Mouse (Mus musculus): ENCODE results near the gene Sept9. TPM values are rescaled to one million over a fixed set of nuclear protein-coding genes. Genes with fewer than 3 reads are reported as not detected.

Gene Sept9
- total RNA-seq, 2 experiments from 2014 or later = 115 to 146 TPM

GRCm38 (mm10) chr11:117291271-117292059 is 92.0 kb downstream of the Sept9 start:
- DNase-seq = no peak

GRCm38 (mm10) chr11:117292446-117292845 is 93.0 kb downstream of the Sept9 start:
- DNase-seq = no peak

DNA sequence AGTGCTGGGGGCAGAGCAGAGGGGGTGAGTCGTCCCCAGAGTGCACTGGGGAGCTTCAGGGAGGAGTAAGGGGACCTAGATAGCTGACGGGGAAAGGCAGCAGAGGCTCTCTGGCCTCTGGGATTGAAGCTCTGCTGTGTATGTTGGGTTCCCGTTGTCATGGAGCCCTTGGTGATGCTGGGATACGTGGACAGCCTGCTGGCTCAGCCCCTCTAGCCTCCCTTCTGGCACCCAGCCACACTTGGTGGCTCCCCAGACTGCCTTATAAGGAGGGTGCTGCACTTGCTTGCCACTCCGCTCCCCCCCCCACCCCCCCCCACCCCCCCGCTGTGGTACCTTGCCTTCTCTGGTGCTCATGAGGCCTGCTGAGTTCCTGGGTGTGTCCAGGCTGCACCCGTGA is 95.8 kb downstream of the Sept9 start:
- no peak for DNase-seq

GRCm38 (mm10) chr11:117296116-117296499 is 96.6 kb downstream of the Sept9 start:
- DNase-seq = no peak

GRCm38 (mm10) chr11:117296500-117297189 is 97.2 kb downstream of the Sept9 start:
- DNase-seq = no peak

- DNase-seq = no peak
Measured at GRCm38 (mm10) chr11:117297190-117297829, 97.8 kb downstream of the Sept9 start.

DNA sequence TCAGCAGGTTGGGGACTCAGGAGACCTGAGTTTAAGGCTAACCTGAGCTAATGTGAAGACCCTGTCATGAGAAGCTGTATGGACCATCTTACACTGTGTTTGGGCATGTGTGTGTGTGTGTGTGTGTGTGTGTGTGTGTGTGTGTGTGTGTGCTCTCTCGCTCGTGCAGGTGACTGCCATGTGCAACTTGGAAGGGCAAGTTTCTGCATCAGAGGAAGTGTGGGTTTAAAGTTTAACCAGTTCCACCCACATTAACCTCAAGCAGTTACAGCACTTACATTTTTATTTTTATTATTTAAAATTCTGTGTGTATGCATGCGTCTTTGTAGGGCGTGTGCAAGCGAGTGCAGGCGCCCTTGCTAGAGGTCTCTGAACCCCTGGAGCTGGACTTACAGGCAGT is 100.3 kb downstream of the Sept9 start:
- DNase-seq = no peak

GRCm38 (mm10) chr11:117300809-117301208 is 101.3 kb downstream of the Sept9 start:
- DNase-seq = no peak

- DNase-seq = no peak
Measured at GRCm38 (mm10) chr11:117301716-117302115, 102.3 kb downstream of the Sept9 start.

DNA sequence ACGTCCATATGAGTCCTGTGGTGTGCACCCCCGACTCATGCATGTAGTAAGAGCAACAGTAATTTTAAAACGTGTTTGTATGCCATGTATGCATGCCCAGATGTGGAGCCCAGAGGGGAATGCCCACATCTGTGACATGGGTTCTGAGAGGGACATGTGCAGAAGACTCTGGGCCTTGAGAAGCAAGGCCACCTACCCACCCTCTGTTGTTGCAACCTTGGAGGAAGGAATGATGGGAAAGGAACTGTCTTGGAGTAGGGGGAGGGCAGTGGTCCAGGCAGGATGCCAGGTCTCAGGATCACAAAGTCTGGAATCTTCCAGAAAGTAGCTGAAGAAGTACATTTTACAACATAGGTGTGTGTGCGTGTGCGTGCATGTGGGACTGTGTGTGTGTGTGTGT is 102.9 kb downstream of the Sept9 start:
- DNase-seq = peak; percentile 41

GRCm38 (mm10) chr11:117305509-117306188 is 106.2 kb downstream of the Sept9 start:
- no peak for DNase-seq

GRCm38 (mm10) chr11:117306311-117307088 is 107.0 kb downstream of the Sept9 start:
- DNase-seq = peak; percentile 40

DNA sequence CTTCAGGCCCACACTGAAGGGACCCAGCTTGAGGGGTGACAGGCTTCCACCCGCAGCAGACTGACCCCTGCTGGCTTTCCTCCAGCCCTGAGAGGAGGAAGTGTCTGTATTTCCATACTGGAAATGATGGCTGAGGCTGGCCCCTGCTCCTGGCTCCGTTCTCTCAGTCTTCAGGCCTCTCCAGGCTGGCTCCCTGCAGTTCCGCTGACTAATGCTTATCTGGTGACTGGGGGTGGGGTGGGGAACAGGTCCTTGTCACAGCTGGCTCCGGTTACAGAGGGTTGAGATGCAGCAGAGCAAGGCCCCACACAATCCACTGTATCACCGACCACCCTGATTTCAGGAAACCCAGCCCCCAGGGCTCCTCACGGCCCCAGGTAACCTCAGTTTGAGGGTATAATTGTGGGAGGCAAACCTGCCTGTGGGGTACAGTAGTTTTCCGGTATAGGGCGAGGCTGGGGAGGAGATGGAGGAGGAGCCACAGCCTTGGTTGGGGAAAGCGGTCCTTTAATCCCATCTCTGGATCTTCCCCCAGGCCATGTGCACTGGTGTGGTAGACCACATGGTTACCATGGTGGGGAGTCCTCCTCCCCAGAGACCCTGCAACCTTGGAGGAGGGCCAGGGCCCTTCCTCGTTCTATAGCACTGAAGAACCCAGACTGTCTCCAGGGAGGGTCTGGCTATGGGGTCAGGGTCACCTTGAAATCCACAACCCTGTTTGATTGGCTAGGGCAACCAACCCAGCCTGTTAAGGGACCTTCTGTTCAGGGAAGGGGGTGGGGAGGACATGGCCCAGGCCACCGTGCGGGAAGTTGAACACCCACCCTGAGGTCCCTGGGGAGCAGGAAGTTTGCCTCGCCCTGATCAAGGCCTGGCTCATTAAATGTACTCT is 108.7 kb downstream of the Sept9 start:
- DNase-seq = peak; percentile 84

DNA sequence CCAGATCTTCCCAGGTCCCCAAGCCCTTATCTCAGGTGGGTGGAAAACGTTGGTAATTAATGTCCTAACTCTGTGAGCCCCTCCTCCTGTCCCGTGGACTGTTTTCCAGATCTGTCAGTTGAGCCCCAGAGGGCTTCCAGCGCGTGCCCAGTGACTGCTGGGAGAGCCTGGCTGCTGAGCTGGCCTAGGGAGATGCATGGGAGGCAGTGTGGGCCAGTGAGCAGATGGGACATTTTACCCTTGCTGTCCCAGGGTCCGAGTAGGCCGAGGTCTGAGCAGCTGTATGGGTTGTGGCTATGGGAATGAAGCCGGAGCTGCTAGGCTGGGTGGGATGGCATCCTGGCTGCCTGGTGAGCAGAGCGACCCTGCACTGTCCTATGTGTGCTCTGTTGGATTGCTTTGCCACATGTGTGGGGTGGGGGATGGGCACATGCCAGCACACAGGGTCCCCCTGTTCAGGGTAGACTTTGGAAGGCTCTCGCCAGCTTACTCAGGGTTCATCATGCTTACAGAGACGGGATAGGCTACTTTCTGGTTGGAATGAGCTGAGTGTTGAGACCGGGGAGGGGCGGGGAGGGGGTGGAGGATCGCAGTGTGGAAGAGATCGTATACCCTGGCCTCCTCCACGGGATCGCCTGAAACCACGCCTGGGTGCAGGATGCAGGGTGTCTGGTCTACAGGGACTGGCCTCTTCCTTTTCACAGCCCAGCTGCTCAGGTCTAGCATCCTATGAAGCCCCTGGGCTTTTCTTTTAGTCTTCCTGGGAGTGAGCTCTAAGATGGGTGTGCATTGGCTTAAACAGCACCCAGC is 109.9 kb downstream of the Sept9 start:
- no peak for DNase-seq

DNA sequence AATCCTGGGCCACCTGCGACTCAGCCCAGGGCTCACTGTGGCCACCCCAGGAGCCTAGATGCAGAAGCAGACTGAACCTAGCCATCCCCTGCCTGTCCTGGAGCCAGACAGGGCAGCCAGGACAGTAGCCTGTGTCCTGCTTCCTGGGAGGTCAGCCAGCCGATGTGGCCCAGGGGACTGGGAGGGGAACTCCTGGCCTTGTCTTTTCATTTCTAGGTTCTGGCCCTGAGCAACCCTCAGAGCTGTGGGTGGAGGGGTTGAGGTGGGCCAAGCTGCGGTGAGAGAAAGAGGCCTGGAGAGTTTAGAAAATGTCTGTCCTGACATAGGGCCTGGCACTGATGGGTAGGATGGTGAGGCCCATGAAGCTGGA is 110.4 kb downstream of the Sept9 start:
- DNase-seq = peak; percentile 70

DNA sequence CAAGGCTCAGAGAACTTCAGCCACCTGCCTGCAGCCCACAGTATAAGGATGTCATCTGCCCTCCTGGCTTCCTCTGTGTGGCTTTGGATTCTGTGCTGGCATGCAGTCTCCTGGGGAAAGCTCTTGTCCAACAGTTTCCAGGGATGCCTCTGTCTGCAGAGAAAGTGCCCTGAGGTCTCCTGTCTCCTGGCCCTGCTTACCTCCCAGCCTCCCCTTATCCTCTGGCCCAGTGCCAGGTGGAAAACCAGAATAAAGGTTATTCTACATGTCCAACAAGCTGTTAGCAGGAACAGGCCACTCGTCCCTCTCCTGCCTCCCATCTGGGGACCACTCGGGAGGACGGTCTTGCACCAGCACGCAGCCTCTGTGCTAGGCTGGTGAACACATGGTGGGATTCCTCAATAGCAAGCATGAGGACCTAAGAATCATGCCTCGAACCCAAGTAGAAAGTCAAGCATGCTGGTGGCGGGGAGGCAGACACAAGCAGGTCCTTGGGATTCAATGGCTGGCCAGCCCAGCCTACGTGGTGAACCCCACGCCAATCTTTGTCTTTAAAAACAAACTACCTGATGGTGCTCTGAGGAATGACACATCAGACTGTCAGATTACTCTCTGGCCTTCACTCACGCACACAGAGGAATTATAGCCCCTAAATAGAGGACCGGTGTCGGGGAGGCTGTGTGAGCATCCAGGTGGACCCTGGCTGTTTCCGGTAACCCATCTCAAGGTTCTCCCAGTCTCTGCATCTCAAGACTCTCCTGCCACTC is 111.1 kb downstream of the Sept9 start:
- DNase-seq = peak; percentile 64

GRCm38 (mm10) chr11:117311127-117311800 is 111.8 kb downstream of the Sept9 start:
- DNase-seq = peak; percentile 89
